Mouse (Mus musculus) olfactory bulb, adult 2 months (tissue): ENCODE measurements at regions not wholly inside any gene's neighbourhood (a gene's known extent, or its start where the extent isn't known, plus 50 kb on each side); places are given as distances from the start of the nearest gene placed in this dataset.

Source experiments
- H3K27ac ChIP-seq: fragments of 200-500 bp; 2 replicates; pipeline ENCODE4 v1.5.1; 2012; ENCODE audit warnings: low read depth, low read length; ENCODE audit not compliant: insufficient read depth
- H3K4me1 ChIP-seq: fragments of 200-500 bp; 2 replicates; pipeline ENCODE4 v1.6.1; 2012; ENCODE audit warnings: low read length; ENCODE audit not compliant: control insufficient read depth, insufficient read depth
- H3K4me3 ChIP-seq: fragments of 200-500 bp; 2 replicates; pipeline ENCODE4 v1.5.1; 2012; ENCODE audit warnings: mild to moderate bottlenecking, low read depth, low read length, moderate library complexity; ENCODE audit not compliant: insufficient read depth
- CTCF ChIP-seq: fragments of 200-500 bp; IDR thresholded peaks from 2 replicates; pipeline ENCODE4 v1.5.1; 2012; ENCODE audit warnings: low read depth, mild to moderate bottlenecking, low read length, moderate library complexity; ENCODE audit not compliant: insufficient read depth
- POLR2A ChIP-seq: fragments of 200-500 bp; IDR thresholded peaks from 2 replicates; pipeline ENCODE4 v1.6.1; 2012; ENCODE audit warnings: mild to moderate bottlenecking, low read depth, low read length, moderate library complexity; ENCODE audit not compliant: insufficient read depth
- WGBS: fragments of 180-500 bp; shearing (Covaris S2); methylation state at CpG from one replicate; pipeline ENCODE4 v1.1.7; 2018; 5-methylcytosine and 5-hydroxymethylcytosine counted together

DNA sequence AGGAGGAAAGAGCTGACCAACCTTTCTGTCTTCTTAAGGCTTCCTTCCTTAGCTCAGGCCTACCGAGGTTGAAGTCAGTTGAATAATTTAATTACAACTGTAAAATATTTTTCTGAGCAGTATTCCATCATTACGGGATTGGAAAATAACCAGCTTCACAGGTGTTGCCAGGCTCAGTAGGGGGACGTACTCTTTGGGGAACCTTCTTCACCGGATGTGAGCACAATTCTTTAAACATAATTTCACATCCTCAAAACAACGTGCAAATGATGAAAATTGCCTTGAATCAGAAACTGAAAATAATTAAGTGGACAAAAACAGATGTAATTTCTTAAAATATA, 515.9 kb downstream of the Tns3 start:
- TF ChIP-seq POLR2A (no peak), CTCF (no peak)
- 78% methylated on average over 5 of the region's 5 CpGs for WGBS
- Histone ChIP-seq H3K27ac (no peak overlapping the region), H3K4me1 (no peaks in the 10 kb centered on the region), H3K4me3 (no peak overlapping the region)

DNA sequence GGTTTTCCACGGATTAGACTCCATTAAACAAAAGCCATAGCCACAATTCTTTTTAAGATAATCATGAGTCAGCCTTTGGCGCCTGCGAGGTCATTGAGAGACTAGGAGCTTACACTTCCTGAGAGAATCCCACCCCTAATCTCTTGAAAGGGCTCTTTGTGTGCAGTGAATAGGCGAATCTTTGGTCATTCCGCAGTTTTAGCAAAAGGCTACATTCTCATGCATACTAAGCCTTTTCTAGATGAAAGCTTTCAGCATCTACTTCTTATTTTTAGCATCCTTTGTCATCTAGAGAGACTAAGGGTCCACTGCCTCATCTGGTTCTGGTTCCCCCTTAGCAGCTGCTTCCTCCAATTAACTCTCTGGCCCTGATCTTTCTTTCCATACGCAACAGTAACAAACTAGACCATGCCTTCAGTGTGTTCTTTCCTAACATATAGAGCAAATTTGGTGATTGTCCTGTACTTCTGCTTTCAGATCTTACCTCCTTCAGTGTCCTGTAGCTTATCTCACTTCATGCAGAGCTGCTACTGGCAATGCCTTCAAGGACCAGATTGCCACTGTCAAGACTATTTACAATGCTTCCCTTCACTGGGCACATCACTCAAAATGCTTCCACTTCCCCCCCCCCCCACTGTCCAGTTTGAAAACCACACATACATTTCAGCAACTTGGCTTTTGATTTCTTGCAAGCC, 516.4 kb downstream of the Tns3 start:
- Histone ChIP-seq H3K4me1 (no peaks in the 10 kb centered on the region), H3K4me3 (no peak overlapping the region), H3K27ac (0 out of 2 replicates have a peak overlapping the region, but pooled peaks have one; percentile 7)
- no peak for TF ChIP-seq POLR2A
- no peak for TF ChIP-seq CTCF
- WGBS: 37% methylated on average over 6 of the region's 6 CpGs

- no peak for TF ChIP-seq POLR2A
- no peak for TF ChIP-seq CTCF
- WGBS: 53% methylated on average over 4 of the region's 4 CpGs
- no peak overlapping the region for H3K4me3 ChIP-seq
- no peaks in the 10 kb centered on the region for H3K4me1 ChIP-seq
- no peak overlapping the region for H3K27ac ChIP-seq
Observed at GRCm38 (mm10) chr11:8137366-8137765, 527.0 kb downstream of the Tns3 start.

GRCm38 (mm10) chr11:8136666-8137065, 527.7 kb downstream of the Tns3 start:
- WGBS: 91% methylated on average over 4 of the region's 4 CpGs
- Histone ChIP-seq H3K4me3 (no peak overlapping the region), H3K27ac (no peak overlapping the region), H3K4me1 (no peaks in the 10 kb centered on the region)
- no peak for TF ChIP-seq CTCF
- TF ChIP-seq POLR2A: no peak

GRCm38 (mm10) chr11:8109286-8109685, 555.0 kb downstream of the Tns3 start:
- 84% methylated on average over 2 of the region's 2 CpGs for WGBS

DNA sequence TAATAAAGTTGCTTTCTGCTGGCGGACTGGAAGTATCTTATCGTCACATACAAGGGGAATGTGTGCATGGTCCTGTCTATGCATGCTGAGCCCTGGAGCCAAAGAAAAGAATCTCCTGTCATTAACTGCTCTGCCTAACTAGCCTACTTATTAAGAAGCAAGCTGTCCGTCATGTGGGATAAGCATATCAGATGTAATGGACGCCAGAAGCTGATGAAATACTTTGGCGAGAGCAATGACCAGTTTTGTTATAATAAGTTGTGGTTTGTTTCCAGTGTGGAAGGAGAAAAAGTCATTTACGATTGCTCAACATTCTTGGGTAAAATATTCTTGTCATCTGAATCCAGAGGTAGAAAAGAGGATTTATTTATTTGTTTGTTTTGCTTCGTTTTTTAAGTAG, 563.2 kb downstream of the Tns3 start:
- no peak overlapping the region for H3K4me3 ChIP-seq
- no peak overlapping the region for H3K27ac ChIP-seq
- WGBS: 86% methylated on average over 7 of the region's 7 CpGs
- TF ChIP-seq POLR2A: no peak
- no peak for TF ChIP-seq CTCF
- no peaks in the 10 kb centered on the region for H3K4me1 ChIP-seq

More at GRCm38 (mm10) chr11:8109286-8109685, 555.0 kb downstream of the Tns3 start:
- no peaks in the 10 kb centered on the region for H3K4me1 ChIP-seq
- no peak overlapping the region for H3K27ac ChIP-seq
- no peak for TF ChIP-seq POLR2A
- TF ChIP-seq CTCF: no peak
- H3K4me3 ChIP-seq: no peak overlapping the region

DNA sequence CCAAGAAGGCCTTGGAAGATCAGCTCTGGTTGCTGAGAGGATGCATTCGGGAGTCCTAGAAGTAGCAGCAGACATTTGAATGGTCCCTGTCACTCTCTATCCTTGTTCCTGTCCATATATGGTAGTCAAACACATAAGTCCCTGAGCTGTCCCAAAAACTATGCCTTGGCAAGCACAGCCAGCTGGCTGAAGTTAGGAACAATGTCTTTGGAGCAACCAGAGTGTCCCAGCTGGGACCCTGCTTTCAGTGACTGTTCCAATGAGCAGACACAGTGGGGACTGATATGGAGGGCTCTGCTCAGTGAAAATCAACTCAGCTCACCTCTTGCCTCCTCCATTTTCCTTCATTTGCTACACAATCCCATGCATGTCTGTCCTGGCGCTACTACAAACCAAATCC, 580.0 kb downstream of the Tns3 start:
- no peaks in the 10 kb centered on the region for H3K4me1 ChIP-seq
- H3K27ac ChIP-seq: no peak overlapping the region
- TF ChIP-seq POLR2A (no peak), CTCF (no peak)
- no peak overlapping the region for H3K4me3 ChIP-seq
- 90% methylated on average over 2 of the region's 2 CpGs for WGBS

DNA sequence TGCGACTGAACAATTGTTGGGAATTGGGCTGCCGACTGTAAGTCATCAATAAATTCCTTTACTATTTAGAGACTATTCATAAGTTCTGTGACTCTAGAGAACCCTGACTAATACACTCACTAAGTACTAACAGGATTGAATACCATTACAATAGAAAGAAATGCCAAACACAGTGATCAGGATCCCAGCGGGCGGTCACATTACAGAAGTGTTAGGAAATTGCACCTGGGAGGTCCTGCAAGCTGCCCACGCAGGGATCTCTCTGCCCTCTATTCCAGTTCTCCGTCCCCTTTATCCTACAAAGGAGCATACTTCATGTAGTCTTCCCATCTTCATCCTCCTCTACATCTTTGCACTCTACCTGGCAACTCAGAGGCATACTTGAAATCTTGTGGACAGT, 581.5 kb downstream of the Tns3 start:
- Histone ChIP-seq H3K4me3 (no peak overlapping the region), H3K4me1 (no peaks in the 10 kb centered on the region), H3K27ac (no peak overlapping the region)
- 86% methylated on average over 5 of the region's 6 CpGs for WGBS
- TF ChIP-seq CTCF (no peak), POLR2A (no peak)

- no peak overlapping the region for H3K27ac ChIP-seq
- 82% methylated on average over 1 of the region's 1 CpGs for WGBS
- H3K4me3 ChIP-seq: no peak overlapping the region
- TF ChIP-seq POLR2A (no peak), CTCF (no peak)
- no peaks in the 10 kb centered on the region; the same call in 1 of the 2 replicates for H3K4me1 ChIP-seq
Observed at GRCm38 (mm10) chr11:8073321-8073720, 591.0 kb downstream of the Tns3 start.
